Mouse (Mus musculus) testis, adult 2 months (tissue): ENCODE measurements around the gene Olfr1153.

Experiments
- CTCF ChIP-seq: fragments of 200-500 bp; IDR thresholded peaks from 2 replicates; pipeline ENCODE4 v1.5.1; 2012; ENCODE audit warnings: low read depth, mild to moderate bottlenecking, inconsistent platforms, low read length, moderate library complexity; ENCODE audit not compliant: control insufficient read depth, insufficient read depth, insufficient replicate concordance
- POLR2A ChIP-seq: fragments of 200-500 bp; IDR thresholded peaks from 2 replicates; pipeline ENCODE4 v1.6.1; 2012; ENCODE audit warnings: low read depth, mild to moderate bottlenecking, inconsistent platforms, low read length, moderate library complexity; ENCODE audit not compliant: control insufficient read depth

GRCm38 (mm10) chr2:87855562-87855961 lies 39.2 kb upstream of the Olfr1153 start, which contains the start of gene Olfr1151:
- no peak for TF ChIP-seq CTCF
- TF ChIP-seq POLR2A, result no peak
